Mouse (Mus musculus): ENCODE results near the gene Tacr2. TPM values are rescaled to one million over a fixed set of nuclear protein-coding genes. Genes with fewer than 3 reads are reported as not detected.

Tacr2 gene
- total and polyA plus RNA-seq, 3 experiments = 0.06 TPM; not detected in 2

DNA sequence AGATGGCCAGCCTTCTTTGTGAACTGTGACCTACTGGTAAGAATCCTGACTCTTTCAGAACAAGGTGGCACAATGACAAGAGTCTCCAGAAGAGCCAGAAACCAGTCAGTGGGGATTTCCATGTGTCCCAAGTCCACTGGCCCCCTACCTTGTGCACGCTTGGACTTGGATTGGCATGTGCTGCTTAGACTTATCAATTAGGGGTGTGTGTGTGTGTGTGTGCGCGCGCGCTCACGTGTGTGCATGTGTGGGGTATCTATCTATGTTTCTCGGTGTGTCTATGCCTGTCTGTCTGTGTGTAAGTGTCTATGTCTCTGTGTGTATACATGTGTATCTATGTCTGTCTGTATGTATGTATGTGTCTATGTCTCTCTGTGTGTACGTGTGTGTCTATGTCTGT lies 36.6 kb upstream of the Tacr2 start (continued):
- TF ChIP-seq POLR2AphosphoS2 (IDR thresholded peaks at IDR 0.05; ENCODE audit: low read length) (no peak; the same call in 1 of the 2 replicates), ZNF384 (IDR thresholded peaks at IDR 0.05; ENCODE audit: low read depth, low read length) (no peak), MAFK (IDR thresholded peaks at IDR 0.05; ENCODE audit: borderline replicate concordance, low read depth, low read length) (no peak), CHD1 (IDR thresholded peaks at IDR 0.05; ENCODE audit: low read depth, low read length) (peak; percentile 62; the same call in 1 of the 2 replicates), NRF1 (IDR thresholded peaks at IDR 0.05; ENCODE audit: insufficient read depth, low read depth, low read length, poor library complexity, severe bottlenecking) (0 out of 2 replicates have a peak, but pooled peaks have one; percentile 29), MEF2A (IDR thresholded peaks at IDR 0.05; ENCODE audit: extremely low read depth, insufficient replicate concordance, low read depth, low read length, poor library complexity, severe bottlenecking) (no peak), E2F4 (IDR thresholded peaks at IDR 0.05; ENCODE audit: borderline replicate concordance, low read depth, low read length) (no peak), KAT2A (conservative IDR thresholded peaks at IDR 0.05; ENCODE audit: low read depth, low read length) (no peak)

DNA sequence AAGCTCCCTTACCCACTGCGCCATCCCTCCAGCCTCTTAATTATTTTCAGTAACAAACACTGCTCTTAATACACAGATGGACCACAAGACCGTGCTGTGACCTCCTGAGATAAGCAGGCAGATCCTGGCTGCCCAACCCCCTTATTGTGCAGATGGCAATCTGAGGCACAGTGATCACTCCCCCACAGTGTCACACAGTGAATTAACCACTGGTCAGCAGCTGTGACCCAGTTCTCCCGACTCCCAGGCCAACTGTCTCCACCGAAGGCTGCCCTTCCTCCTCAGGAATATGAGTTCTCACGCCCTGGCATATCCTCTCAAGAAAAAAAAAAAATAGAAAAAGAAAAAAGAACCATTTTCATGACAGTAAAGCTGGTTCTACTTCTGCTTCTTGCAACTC lies 35.6 kb upstream of the Tacr2 start:
- peaks cover 1% of the 10 kb centered on the region; the same call in 1 of the 2 replicates for H3K79me2 ChIP-seq (ENCODE audit: control insufficient read depth, insufficient read depth, low read length, poor library complexity)
- DNase-seq (ENCODE audit: low read depth, low spot score) = peak; percentile 74
- no peaks in the 10 kb centered on the region for H3K9me3 ChIP-seq (replicated peaks; ENCODE audit: insufficient read depth, low read length)
- H3K27ac ChIP-seq (ENCODE audit: control insufficient read depth, low read depth, low read length) = peak overlapping the region; percentile 100
- H3K4me3 ChIP-seq (ENCODE audit: control insufficient read depth in 1 of 2, insufficient read depth in 1 of 2, low read depth in 2 of 2, low read length in 2 of 2) = peak overlapping the region in 1 of 2 experiments; percentile 62; a peak in 1 of 4 replicates
- no peaks in the 10 kb centered on the region for H3K27me3 ChIP-seq (ENCODE audit: control insufficient read depth in 1 of 2, insufficient read depth in 2 of 2, low read length in 2 of 2)
- H3K4me1 ChIP-seq (ENCODE audit: control insufficient read depth in 1 of 2, insufficient read depth in 2 of 2, low read length in 2 of 2) = peaks cover 8 to 49% of the 10 kb centered on the region in 2 experiments
- H3K36me3 ChIP-seq (ENCODE audit: control insufficient read depth in 1 of 2, insufficient read depth in 2 of 2, low read length in 2 of 2) = peaks cover 0 to 21% of the 10 kb centered on the region in 2 experiments; a peak in 2 of 4 replicates
- peak overlapping the region; percentile 83 for H3K9ac ChIP-seq (ENCODE audit: control insufficient read depth, low read depth, low read length, poor library complexity, severe bottlenecking)
- TF ChIP-seq EP300 (IDR thresholded peaks at IDR 0.05; ENCODE audit: low read depth in 1 of 2, low read length in 2 of 2) (peak; percentile 80 to 89), GATA1 (IDR thresholded peaks at IDR 0.05; ENCODE audit: low read depth, low read length) (peak; percentile 83), ETS1 (IDR thresholded peaks at IDR 0.05; ENCODE audit: low read depth, low read length) (peak; percentile 82), E2F4 (IDR thresholded peaks at IDR 0.05; ENCODE audit: borderline replicate concordance, low read depth, low read length) (no peak), RCOR1 (IDR thresholded peaks at IDR 0.05; ENCODE audit: low read depth, low read length) (peak; percentile 57), RAD21 (IDR thresholded peaks at IDR 0.05; ENCODE audit: low read depth, low read length) (no peak), SMC3 (IDR thresholded peaks at IDR 0.05; ENCODE audit: low read depth, low read length) (no peak), MEF2A (IDR thresholded peaks at IDR 0.05; ENCODE audit: extremely low read depth, insufficient replicate concordance, low read depth, low read length, poor library complexity, severe bottlenecking) (peak; percentile 56; the same call in 1 of the 2 replicates), KAT2A (conservative IDR thresholded peaks at IDR 0.05; ENCODE audit: low read depth, low read length) (no peak), MYC (IDR thresholded peaks at IDR 0.05; ENCODE audit: low read depth, low read length) (no peak), TBP (IDR thresholded peaks at IDR 0.05; ENCODE audit: low read depth, low read length) (peak; percentile 78; the same call in 1 of the 2 replicates), ZC3H11A (IDR thresholded peaks at IDR 0.05; ENCODE audit: low read depth, low read length) (no peak), POLR2AphosphoS5 (IDR thresholded peaks at IDR 0.05; ENCODE audit: borderline replicate concordance, low read depth, low read length) (no peak), TAL1 (IDR thresholded peaks at IDR 0.05; ENCODE audit: low read length) (peak; percentile 67), ZNF384 (IDR thresholded peaks at IDR 0.05; ENCODE audit: low read depth, low read length) (peak; percentile 82), USF2 (IDR thresholded peaks at IDR 0.05; ENCODE audit: borderline replicate concordance in 1 of 2, insufficient read depth in 1 of 2, low read depth in 1 of 2, low read length in 2 of 2) (no peak), POLR2A (IDR thresholded peaks at IDR 0.05; ENCODE audit: control insufficient read depth in 1 of 2, insufficient read depth in 1 of 2, low read depth in 1 of 2, low read length in 2 of 2, poor library complexity in 1 of 2) (no peak), BHLHE40 (IDR thresholded peaks at IDR 0.05; ENCODE audit: borderline replicate concordance, low read depth, low read length) (peak; percentile 69), CTCF (IDR thresholded peaks at IDR 0.05 in 2 of 3, conservative IDR thresholded peaks at IDR 0.05 in 1 of 3; ENCODE audit: control insufficient read depth in 1 of 3, insufficient read depth in 1 of 3, low read depth in 2 of 3, low read length in 3 of 3, poor library complexity in 1 of 3, severe bottlenecking in 1 of 3) (no peak), POLR2AphosphoS2 (IDR thresholded peaks at IDR 0.05; ENCODE audit: low read length) (no peak), TCF12 (IDR thresholded peaks at IDR 0.05; ENCODE audit: low read depth, low read length) (peak; percentile 88), ZKSCAN1 (IDR thresholded peaks at IDR 0.05; ENCODE audit: low read depth, low read length) (no peak), MAFK (IDR thresholded peaks at IDR 0.05; ENCODE audit: borderline replicate concordance, low read depth, low read length) (no peak), HCFC1 (IDR thresholded peaks at IDR 0.05; ENCODE audit: low read depth, low read length) (no peak), JUND (IDR thresholded peaks at IDR 0.05; ENCODE audit: low read depth, low read length) (no peak), GABPA (IDR thresholded peaks at IDR 0.05; ENCODE audit: low read depth, low read length) (no peak), ZMIZ1 (IDR thresholded peaks at IDR 0.05; ENCODE audit: low read depth, low read length) (no peak), CHD2 (IDR thresholded peaks at IDR 0.05; ENCODE audit: low read length) (peak; percentile 32; the same call in 1 of the 2 replicates), NELFE (IDR thresholded peaks at IDR 0.05; ENCODE audit: low read depth, low read length) (no peak; the same call in 1 of the 2 replicates), SIN3A (IDR thresholded peaks at IDR 0.05; ENCODE audit: low read length) (no peak; the same call in 1 of the 2 replicates), NRF1 (IDR thresholded peaks at IDR 0.05; ENCODE audit: insufficient read depth, low read depth, low read length, poor library complexity, severe bottlenecking) (no peak)

Measured in MEL (cell line).